Mouse (Mus musculus): Measurements from ENCODE around the gene Top1. TPM values are rescaled to one million over a fixed set of nuclear protein-coding genes. Genes with fewer than 3 reads are reported as not detected.

The Top1 gene
- polyA plus RNA-seq, 1 experiment from 2014 or later = 84.0 TPM

- no peak for ATAC-seq
- no peak for DNase-seq (ENCODE audit: low spot score)
- Histone ChIP-seq H3K4me2 (ENCODE audit: low read length) (no peak overlapping the region), H3K9me3 (replicated peaks; ENCODE audit: control insufficient read depth, low read length) (no peaks in the 10 kb centered on the region), H3K4me3 (ENCODE audit: low read depth, low read length) (no peak overlapping the region), H3K27me3 (replicated peaks; ENCODE audit: control insufficient read depth, insufficient read depth, low read length) (no peaks in the 10 kb centered on the region), H3K27ac (ENCODE audit: low read depth, low read length) (no peak overlapping the region), H3K36me3 (ENCODE audit: control insufficient read depth, insufficient read depth, low read length) (no peaks in the 10 kb centered on the region), H3K9ac (ENCODE audit: low read length) (no peak overlapping the region), H3K4me1 (ENCODE audit: control insufficient read depth, insufficient read depth, low read length) (peaks cover 25% of the 10 kb centered on the region)
- WGBS = 86% methylated on average over 5 of the region's 5 CpGs
Observed at GRCm38 (mm10) chr2:160619300-160619699, 26.4 kb upstream of the Top1 start.

- Histone ChIP-seq H3K36me3 (ENCODE audit: control insufficient read depth, insufficient read depth, low read length) (no peaks in the 10 kb centered on the region), H3K4me1 (ENCODE audit: control insufficient read depth, insufficient read depth, low read length) (peaks cover 25% of the 10 kb centered on the region), H3K4me3 (ENCODE audit: low read depth, low read length) (no peak overlapping the region), H3K9me3 (replicated peaks; ENCODE audit: control insufficient read depth, low read length) (no peaks in the 10 kb centered on the region), H3K27me3 (replicated peaks; ENCODE audit: control insufficient read depth, insufficient read depth, low read length) (no peaks in the 10 kb centered on the region), H3K9ac (ENCODE audit: low read length) (no peak overlapping the region), H3K27ac (ENCODE audit: low read depth, low read length) (no peak overlapping the region), H3K4me2 (ENCODE audit: low read length) (no peak overlapping the region)
- ATAC-seq = no peak; the same call in 1 of the 2 replicates
- peak; percentile 33 for DNase-seq (ENCODE audit: low spot score)
- WGBS = 53% methylated on average over 9 of the region's 9 CpGs
Observed at GRCm38 (mm10) chr2:160619831-160620230, 25.9 kb upstream of the Top1 start.

GRCm38 (mm10) chr2:160620279-160620963 lies 25.3 kb upstream of the Top1 start:
- H3K9me3 ChIP-seq (replicated peaks; ENCODE audit: control insufficient read depth, low read length) = no peaks in the 10 kb centered on the region
- DNase-seq (ENCODE audit: low spot score) = no peak
- no peaks in the 10 kb centered on the region for H3K27me3 ChIP-seq (replicated peaks; ENCODE audit: control insufficient read depth, insufficient read depth, low read length)
- H3K9ac ChIP-seq (ENCODE audit: low read length) = no peak overlapping the region
- no peaks in the 10 kb centered on the region for H3K36me3 ChIP-seq (ENCODE audit: control insufficient read depth, insufficient read depth, low read length)
- no peak overlapping the region; the same call in 1 of the 2 replicates for H3K27ac ChIP-seq (ENCODE audit: low read depth, low read length)
- no peak overlapping the region for H3K4me2 ChIP-seq (ENCODE audit: low read length)
- H3K4me1 ChIP-seq (ENCODE audit: control insufficient read depth, insufficient read depth, low read length) = peaks cover 25% of the 10 kb centered on the region
- no peak for ATAC-seq
- no peak overlapping the region for H3K4me3 ChIP-seq (ENCODE audit: low read depth, low read length)
- 74% methylated on average over 6 of the region's 6 CpGs for WGBS

DNA sequence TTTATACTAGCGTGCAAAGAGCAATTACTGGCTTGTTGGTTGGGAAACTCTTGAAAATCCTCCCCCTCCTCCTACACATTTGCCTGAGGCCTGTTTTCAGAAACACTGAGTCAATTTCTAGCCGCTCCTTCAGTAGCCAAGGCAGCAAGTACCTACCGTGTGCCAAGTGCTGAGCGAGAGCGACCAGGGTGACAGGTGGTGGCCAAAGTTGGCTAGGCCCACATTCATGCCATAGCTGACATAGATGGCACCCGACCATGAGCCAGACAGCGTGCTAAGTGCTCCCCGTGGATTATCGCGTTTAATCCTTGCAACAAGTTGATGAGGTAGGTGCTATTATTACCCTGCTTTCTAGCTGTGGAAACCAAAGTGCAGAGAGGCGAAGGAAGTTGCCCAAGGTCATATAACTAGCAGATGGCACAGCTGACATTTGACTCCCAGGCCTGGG lies 24.7 kb upstream of the Top1 start:
- WGBS = 67% methylated on average over 11 of the region's 11 CpGs
- Histone ChIP-seq H3K9ac (ENCODE audit: low read length) (no peak overlapping the region), H3K27ac (ENCODE audit: low read depth, low read length) (no peak overlapping the region), H3K27me3 (replicated peaks; ENCODE audit: control insufficient read depth, insufficient read depth, low read length) (no peaks in the 10 kb centered on the region), H3K4me1 (ENCODE audit: control insufficient read depth, insufficient read depth, low read length) (peaks cover 25% of the 10 kb centered on the region), H3K9me3 (replicated peaks; ENCODE audit: control insufficient read depth, low read length) (no peaks in the 10 kb centered on the region), H3K36me3 (ENCODE audit: control insufficient read depth, insufficient read depth, low read length) (no peaks in the 10 kb centered on the region), H3K4me2 (ENCODE audit: low read length) (no peak overlapping the region), H3K4me3 (ENCODE audit: low read depth, low read length) (no peak overlapping the region)
- peak; percentile 55 for DNase-seq (ENCODE audit: low spot score)
- peak; percentile 45; the same call in 1 of the 2 replicates for ATAC-seq

DNA sequence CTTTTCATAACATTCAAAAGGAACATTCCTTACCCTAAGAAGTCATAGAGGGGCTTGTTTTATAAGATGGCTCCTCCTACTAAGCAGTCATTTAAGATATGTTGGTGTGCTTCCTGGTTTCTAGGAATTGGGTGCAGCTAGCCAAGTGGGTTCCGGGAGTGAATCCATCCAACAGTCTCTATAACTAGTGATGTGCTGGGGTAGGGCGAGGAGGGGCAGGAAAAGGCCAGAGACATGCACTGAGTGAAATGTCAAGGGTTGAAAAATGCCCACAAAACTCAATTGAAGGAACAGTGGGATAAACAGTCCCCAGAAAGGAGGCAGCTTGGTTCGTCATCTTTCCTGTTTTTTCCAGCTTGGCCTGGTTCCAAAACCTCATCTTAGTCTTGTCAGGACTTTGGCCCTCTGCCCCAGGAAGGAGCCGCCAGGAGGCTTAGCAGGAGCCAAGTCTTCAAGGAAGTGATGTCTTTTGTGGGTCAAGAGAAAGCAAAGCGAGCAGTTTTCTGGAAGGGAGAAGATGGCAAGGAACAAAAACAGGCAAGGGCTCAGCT lies 24.0 kb upstream of the Top1 start:
- no peak overlapping the region for H3K4me2 ChIP-seq (ENCODE audit: low read length)
- 40% methylated on average over 5 of the region's 5 CpGs for WGBS
- H3K9ac ChIP-seq (ENCODE audit: low read length) = no peak overlapping the region
- no peaks in the 10 kb centered on the region for H3K27me3 ChIP-seq (replicated peaks; ENCODE audit: control insufficient read depth, insufficient read depth, low read length)
- no peaks in the 10 kb centered on the region for H3K9me3 ChIP-seq (replicated peaks; ENCODE audit: control insufficient read depth, low read length)
- H3K4me1 ChIP-seq (ENCODE audit: control insufficient read depth, insufficient read depth, low read length) = peaks cover 25% of the 10 kb centered on the region
- DNase-seq (ENCODE audit: low spot score) = peak; percentile 89
- peak; percentile 40; the same call in 1 of the 2 replicates for ATAC-seq
- H3K36me3 ChIP-seq (ENCODE audit: control insufficient read depth, insufficient read depth, low read length) = no peaks in the 10 kb centered on the region
- H3K27ac ChIP-seq (ENCODE audit: low read depth, low read length) = peak overlapping the region; percentile 45; the same call in 1 of the 2 replicates
- H3K4me3 ChIP-seq (ENCODE audit: low read depth, low read length) = no peak overlapping the region

- no peaks in the 10 kb centered on the region for H3K36me3 ChIP-seq (ENCODE audit: control insufficient read depth, insufficient read depth, low read length)
- WGBS = 84% methylated on average over 3 of the region's 3 CpGs
- H3K4me3 ChIP-seq (ENCODE audit: low read depth, low read length) = no peak overlapping the region
- ATAC-seq (no peak), DNase-seq (ENCODE audit: low spot score) (no peak)
- no peak overlapping the region for H3K9ac ChIP-seq (ENCODE audit: low read length)
- H3K4me1 ChIP-seq (ENCODE audit: control insufficient read depth, insufficient read depth, low read length) = peaks cover 25% of the 10 kb centered on the region
- peak overlapping the region; percentile 45; the same call in 1 of the 2 replicates for H3K27ac ChIP-seq (ENCODE audit: low read depth, low read length)
- no peak overlapping the region for H3K4me2 ChIP-seq (ENCODE audit: low read length)
- H3K9me3 ChIP-seq (replicated peaks; ENCODE audit: control insufficient read depth, low read length) = no peaks in the 10 kb centered on the region
- no peaks in the 10 kb centered on the region for H3K27me3 ChIP-seq (replicated peaks; ENCODE audit: control insufficient read depth, insufficient read depth, low read length)
Observed at GRCm38 (mm10) chr2:160622646-160623045, 23.0 kb upstream of the Top1 start.

DNA sequence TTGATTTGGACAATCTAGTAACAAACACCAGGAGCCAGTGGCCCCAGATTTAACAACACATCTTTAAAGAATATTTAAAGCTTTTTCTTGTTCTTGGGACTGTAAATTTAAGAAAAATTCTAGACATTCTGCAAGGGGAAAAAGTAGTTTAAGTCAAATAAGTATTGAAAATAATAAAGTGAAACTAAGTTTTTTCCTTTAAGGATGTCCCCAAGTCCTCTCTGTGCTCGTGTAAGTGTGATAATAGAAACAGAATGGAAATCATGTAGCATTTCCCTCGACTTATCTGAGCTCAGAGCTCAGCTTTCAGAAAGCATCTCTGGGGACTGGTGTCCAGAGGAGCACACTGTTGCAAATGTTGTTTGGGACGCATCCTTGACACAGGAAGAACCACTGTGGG lies 21.9 kb upstream of the Top1 start:
- no peaks in the 10 kb centered on the region for H3K9me3 ChIP-seq (replicated peaks; ENCODE audit: control insufficient read depth, low read length)
- 75% methylated on average over 3 of the region's 3 CpGs for WGBS
- DNase-seq (ENCODE audit: low spot score) (no peak), ATAC-seq (no peak)
- H3K4me3 ChIP-seq (ENCODE audit: low read depth, low read length) = no peak overlapping the region
- no peak overlapping the region for H3K27ac ChIP-seq (ENCODE audit: low read depth, low read length)
- H3K9ac ChIP-seq (ENCODE audit: low read length) = no peak overlapping the region
- no peaks in the 10 kb centered on the region for H3K27me3 ChIP-seq (replicated peaks; ENCODE audit: control insufficient read depth, insufficient read depth, low read length)
- H3K4me2 ChIP-seq (ENCODE audit: low read length) = no peak overlapping the region
- peaks cover 21% of the 10 kb centered on the region for H3K4me1 ChIP-seq (ENCODE audit: control insufficient read depth, insufficient read depth, low read length)
- H3K36me3 ChIP-seq (ENCODE audit: control insufficient read depth, insufficient read depth, low read length) = no peaks in the 10 kb centered on the region

- H3K9me3 ChIP-seq (replicated peaks; ENCODE audit: control insufficient read depth, low read length) = no peaks in the 10 kb centered on the region
- ATAC-seq = no peak
- no peak overlapping the region for H3K9ac ChIP-seq (ENCODE audit: low read length)
- no peaks in the 10 kb centered on the region for H3K4me1 ChIP-seq (ENCODE audit: control insufficient read depth, insufficient read depth, low read length)
- no peak for DNase-seq (ENCODE audit: low spot score)
- H3K4me3 ChIP-seq (ENCODE audit: low read depth, low read length) = no peak overlapping the region
- H3K4me2 ChIP-seq (ENCODE audit: low read length) = no peak overlapping the region
- no peaks in the 10 kb centered on the region for H3K27me3 ChIP-seq (replicated peaks; ENCODE audit: control insufficient read depth, insufficient read depth, low read length)
- H3K27ac ChIP-seq (ENCODE audit: low read depth, low read length) = no peak overlapping the region
- H3K36me3 ChIP-seq (ENCODE audit: control insufficient read depth, insufficient read depth, low read length) = no peaks in the 10 kb centered on the region
- 92% methylated on average over 11 of the region's 11 CpGs for WGBS
Observed at GRCm38 (mm10) chr2:160627207-160628025, 18.3 kb upstream of the Top1 start.

All from forebrain, embryonic 14.5 days (tissue).